Mouse (Mus musculus) heart, adult 2 months (tissue): ENCODE results near the gene Tor1aip1. TPM values are rescaled to one million over a fixed set of nuclear protein-coding genes. Genes with fewer than 3 reads are reported as not detected.
A peak's percentile ranks its signal among the peaks of the same experiment; 100 is the strongest.

Source experiments
- DNase-seq, 2 experiments: peaks; one replicate each; pipeline ENCODE4 v3.0.0; 2021
- H3K27ac ChIP-seq: fragments of 200-600 bp; 2 replicates; pipeline ENCODE4 v1.8.1; 2022
- H3K27me3 ChIP-seq: fragments of 200-500 bp; 2 replicates; pipeline ENCODE4 v1.6.1; 2012; ENCODE audit warnings: mild to moderate bottlenecking, low read length, inconsistent platforms, mixed read lengths; ENCODE audit not compliant: control insufficient read depth, insufficient read depth
- H3K36me3 ChIP-seq: fragments of 200-500 bp; 2 replicates; pipeline ENCODE4 v1.6.1; 2012; ENCODE audit warnings: low read length, inconsistent platforms; ENCODE audit not compliant: control insufficient read depth, insufficient read depth
- H3K4me1 ChIP-seq: fragments of 200-500 bp; 2 replicates; pipeline ENCODE4 v1.6.1; 2011; ENCODE audit warnings: low read length; ENCODE audit not compliant: control insufficient read depth, insufficient read depth
- H3K4me3 ChIP-seq: fragments of 200-600 bp; 2 replicates; pipeline ENCODE4 v1.8.1; 2022
- H3K79me2 ChIP-seq: fragments of 200-500 bp; replicated peaks from 2 replicates; pipeline ENCODE4 v1.6.1; 2012; ENCODE audit warnings: mild to moderate bottlenecking, inconsistent platforms, low read length, moderate library complexity, mixed read lengths; ENCODE audit not compliant: control insufficient read depth, insufficient read depth
- H3K9ac ChIP-seq: fragments of 200-500 bp; 2 replicates; pipeline ENCODE4 v1.6.1; 2012; ENCODE audit warnings: low read depth, mild to moderate bottlenecking, control low read depth, inconsistent platforms, low read length, mixed read lengths
- CTCF ChIP-seq: fragments of 200-600 bp; IDR thresholded peaks from 2 replicates; pipeline ENCODE4 v1.8.1; 2022; ENCODE audit warnings: antibody characterized with exemption, mild to moderate bottlenecking, moderate library complexity
- EP300 ChIP-seq: fragments of 200-500 bp; IDR thresholded peaks from 2 replicates; pipeline ENCODE4 v1.6.1; 2011; ENCODE audit warnings: low read depth, low read length, control low read depth; ENCODE audit not compliant: insufficient read depth
- POLR2A ChIP-seq: fragments of 200-500 bp; IDR thresholded peaks from 2 replicates; pipeline ENCODE4 v1.6.1; 2011; ENCODE audit warnings: mild to moderate bottlenecking, low read depth, low read length, control low read depth; ENCODE audit not compliant: insufficient read depth
- WGBS: fragments of 180-500 bp; shearing (Covaris S2); methylation state at CpG from one replicate; pipeline ENCODE4 v1.1.7; 2018; 5-methylcytosine and 5-hydroxymethylcytosine counted together
- intact Hi-C: fragments of 180-260 bp; cut with DNase I; formaldehyde crosslinking; loops from one replicate; pipeline ENCODE4 v1.15.1; 2025
- long read RNA-seq: library from polyadenylated mRNA; stranded (forward); transcript quantifications from one replicate; pipeline ENCODE4 v2.0.0, GENCODE M21; 2021
- polyA plus RNA-seq: library from polyadenylated mRNA; depleted of rRNA; stranded (reverse); fragments of >200 nt; gene quantifications from 2 replicates; pipeline ENCODE4 v1.2.3, GENCODE M21; 2012; rRNA removed
- total RNA-seq, 2 experiments: library from RNA; stranded (reverse); gene quantifications; 2 replicates each; pipeline ENCODE4 v1.2.3; 2021

The Tor1aip1 gene
- total RNA-seq (10 to 100 TPM; 79.9 to 91.2 TPM), polyA plus RNA-seq (33.0 and 51.1 TPM in 2 replicates)
- long read RNA-seq, full-length matches to known transcripts: 11 of 15 reads
- long read RNA-seq, partial matches to known transcripts: 0 of 15 reads
- long read RNA-seq, other reads (novel, unspliced or antisense): 4 of 15 reads

GRCm38 (mm10) chr1:156035930-156036737, at the start of gene Tor1aip1:
Gene Tor1aip1 (minus strand): TSS chr1:156036480.
- intact Hi-C loops: loop anchor here (1.0 to 10.0 kb wide), 2 partner anchors 63 to 221 kb away; partner anchors contain the start of genes Cep350 and Qsox1
- WGBS: under 1% methylated on average over 59 of the region's 59 CpGs

GRCm38 (mm10) chr1:156085770-156086169, 49.5 kb upstream of the Tor1aip1 start:
- no peak overlapping the region for H3K4me3 ChIP-seq
- WGBS: 53% methylated on average over 5 of the region's 5 CpGs
- H3K79me2 ChIP-seq: no peaks in the 10 kb centered on the region
- no peak for DNase-seq
- intact Hi-C loops: loop anchor here (1.0 to 5.0 kb wide), 4 partner anchors 143 to 547 kb away; no protein-coding TSS in a partner anchor
- peak; percentile 96 for TF ChIP-seq CTCF
- no peak for TF ChIP-seq EP300
- no peak overlapping the region for H3K9ac ChIP-seq
- H3K36me3 ChIP-seq: no peaks in the 10 kb centered on the region
- H3K27me3 ChIP-seq: no peaks in the 10 kb centered on the region
- H3K4me1 ChIP-seq: no peaks in the 10 kb centered on the region
- H3K27ac ChIP-seq: no peak overlapping the region

More at GRCm38 (mm10) chr1:156035930-156036737, at the start of gene Tor1aip1:
- H3K36me3 ChIP-seq: peaks cover 22% of the 10 kb centered on the region
- peak within 1 kb of the TSS; percentile 89 for H3K4me3 ChIP-seq
- peak within 1 kb of the TSS; percentile 98 for H3K27ac ChIP-seq
- H3K79me2 ChIP-seq: peaks cover 2% of the 10 kb centered on the region
- H3K27me3 ChIP-seq: no peaks in the 10 kb centered on the region
- peak; percentile 98 for TF ChIP-seq CTCF
- peak; percentile 90 for TF ChIP-seq POLR2A
- TF ChIP-seq EP300: peak; percentile 88
- peak; percentile 99 for DNase-seq
- peaks cover 6% of the 10 kb centered on the region for H3K4me1 ChIP-seq
- H3K9ac ChIP-seq: peak within 1 kb of the TSS; percentile 92

GRCm38 (mm10) chr1:156084603-156085002, 48.3 kb upstream of the Tor1aip1 start:
- intact Hi-C loops: loop anchor here (5.0 kb wide), 2 partner anchors 453 to 548 kb away; no protein-coding TSS in a partner anchor
- no peak overlapping the region for H3K4me3 ChIP-seq
- no peak overlapping the region for H3K27ac ChIP-seq
- 40% methylated on average over 3 of the region's 3 CpGs for WGBS
- no peaks in the 10 kb centered on the region for H3K27me3 ChIP-seq
- H3K9ac ChIP-seq: no peak overlapping the region
- TF ChIP-seq EP300 (no peak), POLR2A (no peak), CTCF (no peak)
- H3K36me3 ChIP-seq: no peaks in the 10 kb centered on the region
- no peak for DNase-seq
- no peaks in the 10 kb centered on the region for H3K4me1 ChIP-seq
- H3K79me2 ChIP-seq: no peaks in the 10 kb centered on the region

- H3K79me2 ChIP-seq: no peaks in the 10 kb centered on the region
- no peak overlapping the region for H3K9ac ChIP-seq
- DNase-seq: no peak
- H3K36me3 ChIP-seq: no peaks in the 10 kb centered on the region
- H3K4me3 ChIP-seq: no peak overlapping the region
- 59% methylated on average over 3 of the region's 3 CpGs for WGBS
- H3K27me3 ChIP-seq: no peaks in the 10 kb centered on the region
- intact Hi-C loops: no loop called here
- H3K27ac ChIP-seq: no peak overlapping the region
- H3K4me1 ChIP-seq: no peaks in the 10 kb centered on the region; the same call in 1 of the 2 replicates
- TF ChIP-seq POLR2A: no peak
- no peak for TF ChIP-seq CTCF
- no peak for TF ChIP-seq EP300
These were observed 41.4 kb upstream of the Tor1aip1 start for GRCm38 (mm10) chr1:156077655-156078054.

GRCm38 (mm10) chr1:156076474-156076873, 40.2 kb upstream of the Tor1aip1 start:
- Histone ChIP-seq H3K36me3 (no peaks in the 10 kb centered on the region), H3K27ac (no peak overlapping the region), H3K4me1 (no peaks in the 10 kb centered on the region; the same call in 1 of the 2 replicates), H3K79me2 (no peaks in the 10 kb centered on the region), H3K27me3 (no peaks in the 10 kb centered on the region), H3K4me3 (no peak overlapping the region), H3K9ac (no peak overlapping the region)
- WGBS: 67% methylated on average over 4 of the region's 4 CpGs
- intact Hi-C loops: no loop called here
- DNase-seq: no peak
- no peak for TF ChIP-seq CTCF
- no peak for TF ChIP-seq EP300
- no peak for TF ChIP-seq POLR2A

GRCm38 (mm10) chr1:156074575-156074974, 38.3 kb upstream of the Tor1aip1 start:
- WGBS: 38% methylated on average over 8 of the region's 8 CpGs
- Histone ChIP-seq H3K36me3 (no peaks in the 10 kb centered on the region), H3K4me1 (no peaks in the 10 kb centered on the region; the same call in 1 of the 2 replicates), H3K27me3 (no peaks in the 10 kb centered on the region), H3K9ac (no peak overlapping the region), H3K27ac (no peak overlapping the region), H3K79me2 (no peaks in the 10 kb centered on the region), H3K4me3 (no peak overlapping the region)
- DNase-seq: no peak
- intact Hi-C loops: no loop called here
- TF ChIP-seq CTCF (no peak), EP300 (no peak)
